Mouse (Mus musculus) forebrain, embryonic 13.5 days (tissue): ENCODE measurements around the gene Unkl. TPM values are rescaled to one million over a fixed set of nuclear protein-coding genes. Genes with fewer than 3 reads are reported as not detected.
"Not testable (repeated sequence)": the region's sequence is repeated elsewhere in the genome, so short reads cannot be mapped to it uniquely, and the experiment has no call there.

Experiments used
- ATAC-seq: fragments of 200-750 bp; cut with Nextera tagmentation; 2 replicates; pipeline ENCODE4 v1.8.0; 2017
- H3K27ac ChIP-seq: fragments of 300-500 bp; sonication (generic); 2 replicates; pipeline ENCODE4 v1.5.1; 2015; ENCODE audit warnings: inconsistent platforms, mild to moderate bottlenecking, moderate library complexity
- H3K27me3 ChIP-seq: fragments of 300-500 bp; sonication (generic); 2 replicates; pipeline ENCODE4 v1.6.1; 2015; ENCODE audit warnings: mild to moderate bottlenecking, inconsistent platforms
- H3K36me3 ChIP-seq: fragments of 300-500 bp; sonication (generic); 2 replicates; pipeline ENCODE4 v1.6.1; 2015; ENCODE audit warnings: mild to moderate bottlenecking, inconsistent platforms; ENCODE audit not compliant: poor library complexity, severe bottlenecking
- H3K4me1 ChIP-seq: fragments of 300-500 bp; sonication (generic); 2 replicates; pipeline ENCODE4 v1.6.1; 2015; ENCODE audit warnings: inconsistent platforms
- H3K4me2 ChIP-seq: fragments of 300-500 bp; sonication (generic); 2 replicates; pipeline ENCODE4 v1.6.1; 2015; ENCODE audit warnings: inconsistent platforms, mild to moderate bottlenecking, moderate library complexity
- H3K4me3 ChIP-seq: fragments of 300-500 bp; sonication (generic); 2 replicates; pipeline ENCODE4 v1.5.1; 2015; ENCODE audit warnings: mild to moderate bottlenecking, inconsistent platforms
- H3K9ac ChIP-seq: fragments of 300-500 bp; sonication (generic); 2 replicates; pipeline ENCODE4 v1.6.1; 2015; ENCODE audit warnings: mild to moderate bottlenecking, inconsistent platforms
- H3K9me3 ChIP-seq: fragments of 300-500 bp; sonication (generic); replicated peaks from 2 replicates; pipeline ENCODE4 v1.6.1; 2016; ENCODE audit warnings: inconsistent platforms
- WGBS: fragments of 180-500 bp; shearing (Covaris S2); methylation state at CpG from one replicate; pipeline ENCODE4 v1.1.7; 2015; 5-methylcytosine and 5-hydroxymethylcytosine counted together
- polyA plus RNA-seq: library from polyadenylated mRNA; unstranded; fragments of >200 nt; fragmentation: Nextera tagmentation; extraction: Ambion mirVana; gene quantifications from 2 replicates; pipeline ENCODE4 v1.2.1, GENCODE M21; 2015

Gene Unkl
- polyA plus RNA-seq, 1 experiment from 2014 or later: 7.9 TPM

- not testable (repeated sequence) for H3K9me3 ChIP-seq, H3K27ac ChIP-seq, H3K27me3 ChIP-seq
- peak; percentile 89 for ATAC-seq
- Histone ChIP-seq H3K4me2 (peak overlapping the region; percentile 66), H3K36me3 (peaks cover 16% of the 10 kb centered on the region), H3K4me3 (peak overlapping the region; percentile 6; the same call in 1 of the 2 replicates), H3K9ac (peak overlapping the region; percentile 40; the same call in 1 of the 2 replicates), H3K4me1 (peaks cover 14% of the 10 kb centered on the region)
- 14% methylated on average over 14 of the region's 28 CpGs for WGBS
Measured at GRCm38 (mm10) chr17:25222504-25222940, 34.3 kb downstream of the Unkl start.

GRCm38 (mm10) chr17:25222951-25223601 is 34.9 kb downstream of the Unkl start:
- no peaks in the 10 kb centered on the region for H3K9me3 ChIP-seq
- 36% methylated on average over 6 of the region's 6 CpGs for WGBS
- peak overlapping the region; percentile 66 for H3K4me2 ChIP-seq
- no peaks in the 10 kb centered on the region for H3K27me3 ChIP-seq
- H3K9ac ChIP-seq: 0 out of 2 replicates have a peak overlapping the region, but pooled peaks have one; percentile 1
- peaks cover 15% of the 10 kb centered on the region for H3K36me3 ChIP-seq
- peaks cover 14% of the 10 kb centered on the region for H3K4me1 ChIP-seq
- H3K27ac ChIP-seq: no peak overlapping the region
- peak overlapping the region; percentile 6; the same call in 1 of the 2 replicates for H3K4me3 ChIP-seq
- ATAC-seq: no peak

DNA sequence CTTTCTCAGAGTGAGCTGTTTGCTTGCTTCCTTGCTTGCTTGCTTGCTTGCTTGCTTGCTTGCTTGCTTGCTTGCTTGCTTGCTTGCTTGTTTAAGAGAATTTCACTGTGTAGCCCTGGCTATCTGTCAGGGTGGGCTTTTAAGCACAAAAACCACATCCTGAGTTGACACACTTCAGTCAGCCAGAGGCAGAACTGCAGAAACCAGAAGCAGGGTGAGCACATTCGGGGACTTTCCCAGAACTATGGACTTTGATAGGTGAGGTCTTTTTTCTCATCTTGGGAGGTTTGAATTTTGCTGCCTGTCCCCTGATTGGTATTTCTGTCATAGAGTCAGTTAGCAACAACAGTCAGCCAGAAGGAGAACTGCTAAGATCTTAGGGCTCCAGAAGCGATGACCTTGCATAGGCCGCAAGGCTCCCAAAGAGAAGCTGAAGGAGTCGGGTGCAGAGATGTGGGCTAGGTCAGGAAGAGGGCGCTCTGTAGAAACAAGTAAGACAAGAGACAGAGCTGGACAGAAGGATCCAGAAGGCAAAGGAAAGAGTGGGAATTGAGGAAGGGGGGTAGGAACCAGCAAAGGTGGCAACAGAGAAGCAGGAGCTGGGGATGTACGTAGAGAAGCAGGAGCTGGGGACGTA is 36.5 kb downstream of the Unkl start:
- Histone ChIP-seq H3K9ac (no peak overlapping the region), H3K27me3 (no peaks in the 10 kb centered on the region), H3K36me3 (peaks cover 15% of the 10 kb centered on the region), H3K4me2 (no peak overlapping the region), H3K4me3 (no peak overlapping the region), H3K9me3 (no peaks in the 10 kb centered on the region), H3K27ac (no peak overlapping the region), H3K4me1 (peaks cover 14% of the 10 kb centered on the region)
- WGBS: 89% methylated on average over 7 of the region's 7 CpGs
- no peak for ATAC-seq

DNA sequence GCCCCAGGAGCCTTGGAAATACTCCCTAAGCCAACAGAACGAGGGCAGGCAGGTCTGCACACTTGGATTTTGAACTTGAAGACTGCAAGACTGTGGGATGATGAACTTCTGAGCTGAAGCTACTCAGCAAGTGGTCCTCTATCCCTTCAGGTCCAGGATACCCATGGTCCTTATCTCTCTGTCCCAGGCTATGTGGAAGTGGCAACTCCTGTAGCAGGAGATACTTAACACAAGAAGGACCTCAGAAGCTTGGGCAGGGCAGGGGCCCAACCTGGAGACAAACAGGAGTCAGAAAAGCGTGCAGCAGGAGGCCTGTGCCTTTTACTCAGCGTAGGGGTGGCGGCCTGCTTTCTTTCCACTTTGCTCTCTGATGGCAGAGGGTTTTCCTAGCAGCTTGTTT is 37.5 kb downstream of the Unkl start:
- Histone ChIP-seq H3K27me3 (no peaks in the 10 kb centered on the region), H3K4me3 (no peak overlapping the region), H3K9me3 (no peaks in the 10 kb centered on the region), H3K4me2 (no peak overlapping the region), H3K36me3 (peaks cover 19% of the 10 kb centered on the region), H3K27ac (no peak overlapping the region), H3K9ac (no peak overlapping the region), H3K4me1 (peaks cover 14% of the 10 kb centered on the region)
- 92% methylated on average over 4 of the region's 4 CpGs for WGBS
- ATAC-seq: no peak

- Histone ChIP-seq H3K27ac (no peak overlapping the region), H3K27me3 (no peaks in the 10 kb centered on the region), H3K9me3 (no peaks in the 10 kb centered on the region), H3K4me1 (no peaks in the 10 kb centered on the region), H3K4me3 (no peak overlapping the region), H3K9ac (no peak overlapping the region), H3K36me3 (peaks cover 28% of the 10 kb centered on the region), H3K4me2 (no peak overlapping the region)
- 94% methylated on average over 5 of the region's 5 CpGs for WGBS
- no peak for ATAC-seq
Measured at GRCm38 (mm10) chr17:25227991-25228390, 39.8 kb downstream of the Unkl start.

GRCm38 (mm10) chr17:25230014-25230655 is 41.9 kb downstream of the Unkl start:
- 76% methylated on average over 17 of the region's 17 CpGs for WGBS
- H3K9ac ChIP-seq, H3K4me3 ChIP-seq, H3K4me2 ChIP-seq, H3K9me3 ChIP-seq, H3K4me1 ChIP-seq, H3K27me3 ChIP-seq, H3K27ac ChIP-seq: not testable (repeated sequence)
- ATAC-seq: 0 out of 2 replicates have a peak, but pooled peaks have one; percentile 41
- H3K36me3 ChIP-seq: peaks cover 37% of the 10 kb centered on the region

DNA sequence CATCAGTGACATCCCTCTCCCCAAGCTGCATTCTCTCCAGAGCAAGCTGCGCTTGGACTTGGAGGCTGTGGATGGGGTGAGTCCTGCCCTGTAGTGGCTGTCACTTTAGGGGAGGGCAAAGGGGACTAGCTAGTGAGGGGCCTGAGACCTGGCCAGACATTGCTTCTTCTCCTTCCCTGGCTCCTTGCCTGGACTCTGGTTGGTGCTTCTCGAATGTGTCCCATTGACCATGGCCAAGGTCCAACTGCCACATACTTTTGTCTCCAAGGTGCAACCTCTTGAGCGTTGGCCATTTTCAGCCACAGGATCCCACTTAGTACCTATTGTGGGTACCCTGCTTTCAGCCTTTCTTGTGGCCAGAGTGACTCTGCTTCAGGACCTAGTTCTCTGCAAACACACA is 42.5 kb downstream of the Unkl start:
- Histone ChIP-seq H3K9me3 (no peaks in the 10 kb centered on the region), H3K27ac (no peak overlapping the region), H3K36me3 (peaks cover 39% of the 10 kb centered on the region), H3K27me3 (no peaks in the 10 kb centered on the region), H3K4me1 (no peaks in the 10 kb centered on the region), H3K9ac (no peak overlapping the region), H3K4me3 (no peak overlapping the region), H3K4me2 (no peak overlapping the region)
- 92% methylated on average over 3 of the region's 3 CpGs for WGBS
- ATAC-seq: no peak

- not testable (repeated sequence) for H3K4me2 ChIP-seq, H3K4me3 ChIP-seq, H3K27ac ChIP-seq, H3K27me3 ChIP-seq, H3K9me3 ChIP-seq, H3K9ac ChIP-seq, H3K4me1 ChIP-seq
- 95% methylated on average over 7 of the region's 11 CpGs for WGBS
- H3K36me3 ChIP-seq: peaks cover 45% of the 10 kb centered on the region
- ATAC-seq: peak; percentile 65; the same call in 1 of the 2 replicates
Measured at GRCm38 (mm10) chr17:25231621-25232020, 43.4 kb downstream of the Unkl start.

DNA sequence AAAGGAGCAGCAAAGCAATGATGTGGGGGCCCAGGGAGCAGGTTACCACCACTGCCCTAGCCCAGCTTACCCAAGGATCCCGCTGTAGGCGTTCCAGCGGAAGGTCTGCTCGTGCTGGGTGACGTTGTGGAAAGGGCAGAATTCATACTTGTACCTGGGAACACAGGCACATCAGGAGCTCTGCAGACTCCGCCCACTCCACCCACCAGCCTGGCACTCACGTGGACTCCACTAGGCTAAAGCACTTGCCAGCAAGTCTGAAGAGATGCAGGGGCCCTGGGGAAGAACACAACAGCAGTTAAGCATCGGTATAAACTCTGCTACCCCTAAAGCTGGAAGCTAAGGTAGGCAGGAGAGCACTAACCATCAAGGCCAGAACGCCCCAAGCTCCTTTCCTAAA is 47.4 kb downstream of the Unkl start:
- no peaks in the 10 kb centered on the region for H3K9me3 ChIP-seq
- ATAC-seq: no peak
- H3K27me3 ChIP-seq: no peaks in the 10 kb centered on the region
- H3K9ac ChIP-seq: no peak overlapping the region
- no peak overlapping the region for H3K4me3 ChIP-seq
- no peak overlapping the region for H3K27ac ChIP-seq
- H3K4me2 ChIP-seq: no peak overlapping the region
- H3K36me3 ChIP-seq: peaks cover 38% of the 10 kb centered on the region
- peaks cover 9% of the 10 kb centered on the region for H3K4me1 ChIP-seq
- WGBS: 89% methylated on average over 9 of the region's 9 CpGs

DNA sequence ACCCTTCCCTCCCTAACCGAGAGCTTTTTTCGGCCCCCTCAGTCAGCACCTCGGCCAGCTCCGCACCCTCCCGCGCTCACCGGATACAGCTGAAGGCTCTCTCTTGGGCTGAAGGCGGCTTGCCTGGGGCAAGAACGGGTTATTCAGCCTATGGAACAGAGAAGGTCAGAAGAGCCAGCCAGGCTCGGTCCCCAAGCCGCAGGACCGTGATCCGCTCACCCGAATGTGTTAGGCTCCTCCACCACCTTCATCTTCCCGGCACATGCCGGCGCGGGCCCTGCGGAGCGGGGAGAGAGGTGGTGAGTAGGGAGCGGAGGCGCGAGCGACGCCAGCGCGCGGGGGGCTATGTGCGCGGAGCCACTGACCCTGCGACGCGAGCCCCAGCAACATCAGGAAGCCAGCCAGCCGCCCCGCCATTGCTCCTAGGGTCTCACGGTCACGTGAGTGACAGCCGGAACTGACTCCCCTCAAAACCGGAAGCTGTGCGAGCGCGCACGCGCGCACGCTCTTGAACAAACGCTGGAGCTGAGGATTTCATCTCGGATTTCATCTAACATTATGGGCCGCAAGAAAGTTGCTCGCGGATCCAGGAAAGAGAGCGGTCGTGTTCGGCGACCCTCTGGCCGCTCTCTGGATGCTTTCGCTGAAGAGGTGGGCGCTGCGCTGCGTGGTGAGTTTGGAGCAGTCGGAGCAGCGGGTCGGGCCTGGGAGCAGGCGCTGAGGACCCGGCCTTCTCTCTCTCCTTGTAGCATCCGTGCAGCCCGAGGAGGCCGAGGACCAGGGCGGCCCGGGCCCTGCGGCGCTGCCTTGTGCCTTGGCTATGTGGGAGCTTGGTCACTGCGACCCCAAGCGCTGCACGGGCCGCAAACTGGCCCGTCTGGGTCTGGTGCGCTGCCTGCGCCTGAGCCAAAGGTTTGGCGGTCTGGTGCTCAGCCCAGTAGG is 51.8 kb downstream of the Unkl start, which contains the start of the genes Gnptg and Tsr3:
Gene Gnptg (minus strand): TSS at position 430 of the 942 bp plus-strand sequence.
Gene Tsr3 (plus strand): TSS at position 476 of the 942 bp plus-strand sequence.
- under 1% methylated on average over 78 of the region's 80 CpGs for WGBS
- peak; percentile 89 for ATAC-seq
- Histone ChIP-seq H3K4me3 (peak within 1 kb of the TSS; percentile 90), H3K9me3 (no peaks in the 10 kb centered on the region), H3K27ac (peak within 1 kb of the TSS; percentile 71), H3K4me2 (peak within 1 kb of the TSS; percentile 97), H3K27me3 (no peaks in the 10 kb centered on the region), H3K4me1 (peaks cover 20% of the 10 kb centered on the region), H3K36me3 (peaks cover 53% of the 10 kb centered on the region), H3K9ac (peak within 1 kb of the TSS; percentile 97)

DNA sequence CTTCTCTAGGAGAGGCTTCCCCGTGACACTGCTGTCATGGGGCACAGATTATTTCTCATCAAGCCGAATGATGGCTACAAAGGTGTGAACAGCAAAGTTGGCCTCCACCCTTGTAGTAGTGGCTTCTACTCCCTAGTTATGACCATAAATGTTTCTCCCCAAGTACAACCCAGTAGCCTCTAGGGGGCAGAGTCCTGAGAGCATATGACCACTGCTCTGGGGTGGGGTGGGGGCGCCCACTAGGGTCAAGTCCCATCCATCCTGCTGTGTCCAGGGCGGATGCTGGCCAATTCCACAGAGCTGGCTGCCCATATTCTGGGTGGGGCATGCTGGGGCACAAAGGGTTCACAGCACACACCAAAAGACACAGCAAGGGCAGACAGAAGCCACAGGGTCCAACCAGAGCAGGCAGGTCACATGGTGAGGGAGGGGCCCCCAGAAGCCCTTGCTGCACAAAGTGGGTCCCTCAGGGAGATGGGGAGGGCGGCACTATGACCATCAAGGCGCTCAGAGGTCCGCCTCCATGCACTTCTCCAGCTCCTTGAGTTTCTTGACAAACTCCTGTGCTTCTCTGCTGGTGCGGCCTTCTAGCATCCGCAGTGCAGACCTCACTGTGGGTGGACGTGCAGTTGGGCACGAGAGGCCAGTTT is 55.1 kb downstream of the Unkl start:
- ATAC-seq: no peak
- no peaks in the 10 kb centered on the region for H3K9me3 ChIP-seq
- no peak overlapping the region for H3K4me2 ChIP-seq
- peaks cover 20% of the 10 kb centered on the region for H3K4me1 ChIP-seq
- no peaks in the 10 kb centered on the region for H3K27me3 ChIP-seq
- WGBS: 93% methylated on average over 11 of the region's 11 CpGs
- H3K27ac ChIP-seq: no peak overlapping the region
- peaks cover 41% of the 10 kb centered on the region for H3K36me3 ChIP-seq
- H3K9ac ChIP-seq: no peak overlapping the region
- H3K4me3 ChIP-seq: no peak overlapping the region
